Mouse (Mus musculus) heart, embryonic 11.5 days (tissue): ENCODE data around the gene Furin. TPM values are rescaled to one million over a fixed set of nuclear protein-coding genes. Genes with fewer than 3 reads are reported as not detected.

Source experiments
- ATAC-seq: fragments of 200-750 bp; cut with Nextera tagmentation; replicated peaks from 2 replicates; pipeline ENCODE4 v1.8.0; 2017; ENCODE audit warnings: moderate library complexity; ENCODE audit not compliant: insufficient number of reproducible peaks, low FRiP score, low TSS enrichment
- H3K27ac ChIP-seq: fragments of 300-500 bp; sonication (generic); 2 replicates; pipeline ENCODE4 v1.5.1; 2014; ENCODE audit warnings: mild to moderate bottlenecking, low read depth, low read length
- H3K27me3 ChIP-seq: fragments of 300-500 bp; sonication (generic); 2 replicates; pipeline ENCODE4 v1.6.1; 2014; ENCODE audit warnings: mild to moderate bottlenecking, low read length, mixed read lengths; ENCODE audit not compliant: control insufficient read depth, insufficient read depth
- H3K36me3 ChIP-seq: fragments of 300-500 bp; sonication (generic); 2 replicates; pipeline ENCODE4 v1.6.1; 2014; ENCODE audit warnings: mild to moderate bottlenecking, low read length, moderate library complexity, mixed read lengths; ENCODE audit not compliant: control insufficient read depth, insufficient read depth
- H3K4me1 ChIP-seq: fragments of 300-500 bp; sonication (generic); 2 replicates; pipeline ENCODE4 v1.6.1; 2014; ENCODE audit warnings: low read length; ENCODE audit not compliant: control insufficient read depth, insufficient read depth
- H3K4me2 ChIP-seq: fragments of 300-500 bp; sonication (generic); 2 replicates; pipeline ENCODE4 v1.6.1; 2014; ENCODE audit warnings: mild to moderate bottlenecking, moderate library complexity
- H3K4me3 ChIP-seq: fragments of 300-500 bp; sonication (generic); 2 replicates; pipeline ENCODE4 v1.5.1; 2014; ENCODE audit warnings: low read depth, low read length
- H3K9ac ChIP-seq: fragments of 300-500 bp; sonication (generic); 2 replicates; pipeline ENCODE4 v1.6.1; 2014; ENCODE audit warnings: mild to moderate bottlenecking, low read depth, low read length, moderate library complexity
- H3K9me3 ChIP-seq: fragments of 300-500 bp; sonication (generic); replicated peaks from 2 replicates; pipeline ENCODE4 v1.6.1; 2016; ENCODE audit warnings: low read length; ENCODE audit not compliant: control insufficient read depth
- WGBS: fragments of 180-500 bp; shearing (Covaris S2); extraction: QIAGEN DNeasy Blood & Tissue Kit; methylation state at CpG from one replicate; pipeline ENCODE4 v1.1.7; 2014; ENCODE audit not compliant: insufficient replicate concordance; 5-methylcytosine and 5-hydroxymethylcytosine counted together
- polyA plus RNA-seq: library from polyadenylated mRNA; unstranded; fragments of >200 nt; fragmentation: Nextera tagmentation; extraction: Ambion mirVana; gene quantifications from 2 replicates; pipeline ENCODE4 v1.2.1, GENCODE M21; 2014

Furin gene
- polyA plus RNA-seq, 1 experiment from 2014 or later, result 23.5 TPM

- Histone ChIP-seq H3K36me3 (no peaks in the 10 kb centered on the region), H3K4me1 (no peaks in the 10 kb centered on the region), H3K4me3 (no peak overlapping the region), H3K4me2 (no peak overlapping the region), H3K27me3 (no peaks in the 10 kb centered on the region), H3K9ac (no peak overlapping the region), H3K9me3 (no peaks in the 10 kb centered on the region), H3K27ac (no peak overlapping the region)
- WGBS, result 78% methylated on average over 10 of the region's 10 CpGs
- ATAC-seq, result no peak
These were observed 7.0 kb upstream of the Furin start for GRCm38 (mm10) chr7:80412279-80412678.

GRCm38 (mm10) chr7:80410380-80410779, 5.1 kb upstream of the Furin start:
- Histone ChIP-seq H3K9me3 (no peaks in the 10 kb centered on the region), H3K9ac (no peak overlapping the region), H3K36me3 (no peaks in the 10 kb centered on the region), H3K27me3 (no peaks in the 10 kb centered on the region), H3K4me3 (no peak overlapping the region), H3K27ac (no peak overlapping the region), H3K4me2 (no peak overlapping the region), H3K4me1 (peaks cover 1% of the 10 kb centered on the region; the same call in 1 of the 2 replicates)
- ATAC-seq, result no peak
- WGBS, result 79% methylated on average over 9 of the region's 9 CpGs

- no peak for ATAC-seq
These were observed 2.5 kb upstream of the Furin start for GRCm38 (mm10) chr7:80407712-80408111.

GRCm38 (mm10) chr7:80406186-80406585, 950 bp upstream of the Furin start:
- Histone ChIP-seq H3K27ac (no peak overlapping the region), H3K9ac (no peak overlapping the region), H3K4me1 (peaks cover 20% of the 10 kb centered on the region), H3K4me3 (no peak overlapping the region), H3K4me2 (no peak overlapping the region), H3K27me3 (no peaks in the 10 kb centered on the region), H3K9me3 (no peaks in the 10 kb centered on the region), H3K36me3 (no peaks in the 10 kb centered on the region)
- ATAC-seq, result no peak
- 74% methylated on average over 3 of the region's 3 CpGs for WGBS

More at GRCm38 (mm10) chr7:80407712-80408111, 2.5 kb upstream of the Furin start:
- H3K36me3 ChIP-seq, result no peaks in the 10 kb centered on the region
- H3K4me1 ChIP-seq, result peaks cover 17% of the 10 kb centered on the region
- no peak overlapping the region for H3K27ac ChIP-seq
- H3K4me3 ChIP-seq, result no peak overlapping the region
- WGBS, result 70% methylated on average over 9 of the region's 9 CpGs
- no peaks in the 10 kb centered on the region for H3K27me3 ChIP-seq
- H3K4me2 ChIP-seq, result no peak overlapping the region
- no peak overlapping the region for H3K9ac ChIP-seq
- H3K9me3 ChIP-seq, result no peaks in the 10 kb centered on the region

GRCm38 (mm10) chr7:80404101-80404894, 938 bp downstream of the Furin start:
- H3K4me2 ChIP-seq, result no peak overlapping the region
- H3K4me3 ChIP-seq, result no peak overlapping the region
- no peaks in the 10 kb centered on the region for H3K36me3 ChIP-seq
- H3K9ac ChIP-seq, result 0 out of 2 replicates have a peak overlapping the region, but pooled peaks have one; percentile 24
- H3K27me3 ChIP-seq, result no peaks in the 10 kb centered on the region
- peaks cover 35% of the 10 kb centered on the region for H3K4me1 ChIP-seq
- H3K27ac ChIP-seq, result peak overlapping the region; percentile 94
- H3K9me3 ChIP-seq, result no peaks in the 10 kb centered on the region
- 38% methylated on average over 7 of the region's 7 CpGs for WGBS
- ATAC-seq, result no peak

- peaks cover 35% of the 10 kb centered on the region for H3K4me1 ChIP-seq
- 37% methylated on average over 9 of the region's 9 CpGs for WGBS
- H3K27me3 ChIP-seq, result no peaks in the 10 kb centered on the region
- H3K9me3 ChIP-seq, result no peaks in the 10 kb centered on the region
- H3K4me3 ChIP-seq, result peak overlapping the region; percentile 97
- no peak for ATAC-seq
- no peak overlapping the region for H3K9ac ChIP-seq
- H3K4me2 ChIP-seq, result peak overlapping the region; percentile 92
- no peaks in the 10 kb centered on the region for H3K36me3 ChIP-seq
- peak overlapping the region; percentile 94 for H3K27ac ChIP-seq
These were observed 1.7 kb downstream of the Furin start for GRCm38 (mm10) chr7:80403551-80403950.

- peak overlapping the region; percentile 94 for H3K27ac ChIP-seq
- peaks cover 35% of the 10 kb centered on the region for H3K4me1 ChIP-seq
- 0 out of 2 replicates have a peak, but pooled peaks cover 1% of the 10 kb centered on the region for H3K36me3 ChIP-seq
- ATAC-seq, result peak; percentile 64
- no peaks in the 10 kb centered on the region for H3K27me3 ChIP-seq
- peak overlapping the region; percentile 92 for H3K4me2 ChIP-seq
- H3K9me3 ChIP-seq, result no peaks in the 10 kb centered on the region
- peak overlapping the region; percentile 97 for H3K4me3 ChIP-seq
- H3K9ac ChIP-seq, result peak overlapping the region; percentile 99
- under 1% methylated on average over 59 of the region's 92 CpGs for WGBS
These were observed 2.5 kb downstream of the Furin start for GRCm38 (mm10) chr7:80402651-80403321.

- Histone ChIP-seq H3K27ac (peak overlapping the region; percentile 94), H3K9me3 (no peaks in the 10 kb centered on the region), H3K4me2 (peak overlapping the region; percentile 92), H3K9ac (peak overlapping the region; percentile 99), H3K36me3 (peaks cover 5% of the 10 kb centered on the region), H3K4me3 (peak overlapping the region; percentile 97), H3K4me1 (peaks cover 35% of the 10 kb centered on the region), H3K27me3 (no peaks in the 10 kb centered on the region)
- peak; percentile 47; the same call in 1 of the 2 replicates for ATAC-seq
- under 1% methylated on average over 79 of the region's 102 CpGs for WGBS
These were observed 3.2 kb downstream of the Furin start for GRCm38 (mm10) chr7:80401860-80402641.
